Mouse (Mus musculus): Measurements from ENCODE around the gene Ttc21a.
"Not testable (repeated sequence)": the region's sequence is repeated elsewhere in the genome, so short reads cannot be mapped to it uniquely, and the experiment has no call there.

Ttc21a gene

DNA sequence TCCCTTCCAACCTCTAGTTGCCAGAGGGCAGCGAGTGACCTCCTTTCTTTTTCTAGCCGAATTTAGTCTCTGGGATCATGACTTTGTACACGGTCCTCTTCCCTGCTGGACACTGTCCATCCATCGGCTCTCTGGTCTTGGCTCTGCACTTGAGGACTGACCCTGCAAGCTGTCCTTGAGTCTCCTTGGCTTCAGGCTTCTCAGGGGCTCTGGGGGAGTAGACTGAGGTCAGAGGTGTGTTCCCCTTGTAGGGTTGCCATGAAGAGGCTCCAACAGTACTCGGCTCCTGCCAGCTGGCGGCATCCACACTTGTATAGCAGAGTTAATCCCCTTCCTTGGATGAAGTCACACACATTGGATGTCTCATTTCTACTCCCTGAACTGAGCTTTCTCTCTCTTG lies 62.2 kb downstream of the Ttc21a start:
- no peak for DNase-seq

- DNase-seq = no peak
Measured at GRCm38 (mm10) chr9:120000761-120001160, 63.4 kb downstream of the Ttc21a start.

DNA sequence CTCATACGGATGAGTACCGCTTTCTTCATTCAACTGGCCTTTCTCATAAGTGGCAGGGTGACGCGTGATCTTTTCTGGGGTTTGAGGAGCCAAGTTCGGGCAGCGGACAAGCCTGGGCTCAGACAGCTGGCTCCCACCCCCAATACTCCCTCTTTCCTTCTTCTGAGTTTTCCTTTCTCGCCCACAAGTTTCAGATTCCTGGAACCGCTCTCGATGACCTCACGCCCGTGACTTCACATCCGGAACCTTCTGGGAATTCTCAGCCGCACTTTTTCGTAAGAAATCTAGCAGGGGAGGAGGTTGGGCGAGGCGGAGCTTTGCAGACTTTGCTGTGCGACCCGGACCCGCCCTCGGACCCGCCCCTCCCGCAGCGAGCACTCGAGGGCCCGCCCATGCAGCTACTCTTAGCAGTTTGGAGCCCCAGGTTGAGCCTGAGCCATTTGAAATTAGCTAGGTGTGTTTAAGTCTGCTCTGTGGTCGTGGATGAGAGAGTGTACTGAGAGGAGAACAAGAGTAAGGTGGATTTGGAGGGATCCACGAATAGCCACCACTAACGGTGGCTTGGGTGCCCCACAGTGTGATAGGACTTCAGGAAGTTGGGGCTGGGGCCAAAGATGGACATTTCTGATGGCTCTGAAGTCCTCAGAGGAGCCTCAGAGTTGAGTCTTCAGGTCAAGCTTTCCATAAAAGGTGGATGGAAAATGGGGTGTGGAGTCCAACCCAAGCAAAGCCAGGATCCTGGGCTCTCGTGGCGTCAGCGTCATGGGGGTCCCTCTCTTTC lies 64.7 kb downstream of the Ttc21a start:
- peak; percentile 94 for DNase-seq

GRCm38 (mm10) chr9:120002893-120003292 lies 65.5 kb downstream of the Ttc21a start:
- no peak for DNase-seq

DNA sequence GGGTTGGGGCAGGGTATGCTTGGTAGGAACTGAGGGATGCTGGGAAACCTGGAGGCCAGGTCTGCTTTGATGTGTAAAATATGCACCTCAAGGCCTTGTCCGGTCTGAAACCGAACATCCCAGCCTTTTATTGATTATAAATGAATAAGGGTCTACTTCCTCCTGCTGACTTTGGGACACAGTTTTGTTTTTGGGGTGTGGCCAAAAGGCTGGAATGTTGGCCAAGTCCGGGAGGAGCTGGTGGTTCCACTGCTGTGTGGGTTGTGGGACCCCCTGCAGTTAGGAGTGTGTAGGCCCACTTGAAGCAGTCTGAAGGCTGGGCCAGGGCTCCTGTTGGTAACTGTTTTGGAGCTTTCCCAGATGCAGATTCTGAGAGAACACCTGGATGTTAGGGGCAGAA lies 68.5 kb downstream of the Ttc21a start:
- no peak for DNase-seq

DNA sequence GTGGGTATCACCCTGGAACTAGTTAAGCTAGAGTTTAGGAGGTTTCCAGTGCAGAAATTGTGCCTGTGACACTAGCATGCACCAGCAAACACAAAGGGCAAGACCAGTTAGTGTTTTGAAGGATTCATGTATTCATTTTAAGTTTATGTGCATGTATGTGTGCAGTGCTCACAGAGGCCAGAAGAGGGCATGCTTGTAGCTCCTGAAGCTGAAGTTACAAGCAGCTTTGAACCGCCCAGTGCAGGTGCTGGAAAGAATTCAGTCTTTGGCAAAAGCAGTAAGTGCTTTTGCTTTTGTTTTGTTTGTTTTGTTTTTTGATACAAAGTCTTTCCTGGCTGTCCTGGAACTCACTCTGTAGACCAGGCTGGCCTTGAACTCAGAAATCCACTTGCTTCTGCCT lies 70.4 kb downstream of the Ttc21a start:
- no peak for DNase-seq

- DNase-seq = no peak
Measured at GRCm38 (mm10) chr9:120009226-120009841, 71.9 kb downstream of the Ttc21a start.

- DNase-seq = no peak
Measured at GRCm38 (mm10) chr9:120009871-120010270, 72.5 kb downstream of the Ttc21a start.

GRCm38 (mm10) chr9:120010781-120011511 lies 73.5 kb downstream of the Ttc21a start:
- DNase-seq = peak; percentile 100

- DNase-seq = peak; percentile 77
Measured at GRCm38 (mm10) chr9:120011533-120011932, 74.1 kb downstream of the Ttc21a start.

DNA sequence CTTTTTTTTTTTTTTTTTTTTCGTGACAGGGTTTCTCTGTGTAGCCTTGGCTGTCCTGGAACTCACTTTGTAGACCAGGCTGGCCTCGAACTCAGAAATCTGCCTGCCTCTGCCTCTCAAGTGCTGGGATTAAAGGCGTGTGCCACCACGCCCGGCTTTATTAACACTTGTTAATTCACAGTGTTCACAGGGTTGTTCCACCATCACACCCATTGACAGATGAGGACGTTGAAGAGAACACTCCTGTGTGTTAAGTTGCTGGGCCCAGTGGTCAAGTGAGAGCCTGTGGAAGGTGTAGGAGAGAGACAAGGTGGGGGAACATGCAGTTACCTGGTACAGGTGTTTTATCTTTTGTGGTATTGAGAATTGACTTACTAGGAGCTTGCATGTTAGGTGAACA lies 74.8 kb downstream of the Ttc21a start:
- not testable (repeated sequence) for DNase-seq

DNA sequence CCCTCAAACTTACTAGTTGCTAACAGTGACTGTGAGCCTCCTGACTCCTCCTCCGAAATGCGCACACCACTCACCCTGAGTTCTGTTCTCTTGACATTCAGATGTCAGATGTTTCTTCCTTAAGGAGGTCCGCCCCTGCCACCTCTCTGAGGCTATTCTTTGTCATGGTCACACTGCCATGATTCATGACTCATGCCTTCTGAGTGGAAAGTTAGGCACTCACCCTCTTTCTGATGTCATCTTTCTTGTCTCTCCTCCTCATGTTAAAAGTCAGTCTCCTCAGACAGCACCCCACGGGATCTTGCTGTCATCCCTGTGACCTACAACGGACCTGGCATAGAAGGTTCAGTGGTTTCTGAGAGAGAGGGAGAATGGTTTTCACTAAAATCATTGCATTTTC lies 75.4 kb downstream of the Ttc21a start:
- no peak for DNase-seq

DNA sequence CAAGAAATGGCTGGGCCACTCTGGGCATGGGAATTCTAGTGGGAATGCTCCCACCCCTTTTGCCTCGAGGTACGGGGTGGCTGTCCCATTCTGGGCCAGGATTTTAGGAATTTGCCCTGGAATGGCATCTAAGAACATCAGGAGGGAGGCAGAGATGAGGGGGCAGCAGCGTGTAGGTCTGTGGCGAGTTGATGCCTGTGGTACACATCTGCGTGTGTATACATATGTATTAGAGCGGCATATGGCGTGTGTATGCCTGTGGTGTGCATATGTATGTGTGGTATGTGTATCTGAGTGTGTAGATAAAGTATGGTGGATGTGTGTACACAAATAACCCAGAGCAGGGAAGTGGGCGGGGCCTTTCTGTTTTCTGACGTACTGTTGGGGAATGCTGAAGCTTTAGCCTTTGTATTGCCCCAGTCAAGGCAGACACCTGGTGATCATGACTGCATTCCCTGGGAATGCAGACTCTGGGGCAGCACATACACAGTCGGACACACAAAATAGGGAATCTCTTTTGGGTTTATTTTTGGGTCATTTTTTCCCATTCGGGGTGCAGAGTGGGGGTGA lies 75.9 kb downstream of the Ttc21a start:
- DNase-seq = no peak

DNA sequence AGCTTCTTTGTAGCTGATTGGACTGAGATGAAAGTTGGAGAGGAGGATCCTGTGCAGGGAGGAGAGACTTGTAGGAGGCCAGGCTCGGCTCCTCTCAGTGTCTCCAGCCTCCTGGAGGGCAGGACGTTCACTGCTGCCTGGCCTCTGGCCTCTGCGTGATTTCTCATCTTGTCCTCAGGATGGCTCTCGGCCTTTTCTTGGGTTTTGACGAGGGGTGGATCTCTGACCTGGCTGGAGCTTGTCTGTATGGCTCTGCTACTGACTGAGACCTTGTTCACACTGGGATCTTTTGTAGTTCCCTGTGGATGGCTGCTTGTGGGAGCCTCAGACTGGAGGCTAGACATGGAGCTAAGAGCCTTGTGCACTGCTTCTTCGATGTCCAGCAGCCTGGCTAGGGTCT lies 77.4 kb downstream of the Ttc21a start:
- no peak for DNase-seq

- no peak for DNase-seq
Measured at GRCm38 (mm10) chr9:120016956-120017355, 79.5 kb downstream of the Ttc21a start.
